Mouse (Mus musculus) intestine, embryonic 15.5 days (tissue): ENCODE results near the gene Eed. TPM values are rescaled to one million over a fixed set of nuclear protein-coding genes. Genes with fewer than 3 reads are reported as not detected.
"Not testable (repeated sequence)": the region's sequence is repeated elsewhere in the genome, so short reads cannot be mapped to it uniquely, and the experiment has no call there.

Source experiments
- ATAC-seq: fragments of 200-750 bp; cut with Nextera tagmentation; 2 replicates; pipeline ENCODE4 v1.8.0; 2017; ENCODE audit warnings: moderate TSS enrichment, moderate library complexity
- H3K27ac ChIP-seq: fragments of 300-500 bp; sonication (generic); 2 replicates; pipeline ENCODE4 v1.5.1; 2015; ENCODE audit warnings: mild to moderate bottlenecking, inconsistent platforms
- H3K27me3 ChIP-seq: fragments of 300-500 bp; sonication (generic); replicated peaks from 2 replicates; pipeline ENCODE4 v1.6.1; 2015; ENCODE audit warnings: inconsistent platforms
- H3K36me3 ChIP-seq: fragments of 300-500 bp; sonication (generic); 2 replicates; pipeline ENCODE4 v1.6.1; 2015; ENCODE audit warnings: inconsistent platforms
- H3K4me1 ChIP-seq: fragments of 300-500 bp; sonication (generic); replicated peaks from 2 replicates; pipeline ENCODE4 v1.6.1; 2015; ENCODE audit warnings: inconsistent platforms
- H3K4me2 ChIP-seq: fragments of 300-500 bp; sonication (generic); replicated peaks from 2 replicates; pipeline ENCODE4 v1.6.1; 2015; ENCODE audit warnings: mild to moderate bottlenecking, inconsistent platforms
- H3K4me3 ChIP-seq: fragments of 300-500 bp; sonication (generic); replicated peaks from 2 replicates; pipeline ENCODE4 v1.5.1; 2015; ENCODE audit warnings: inconsistent platforms
- H3K9ac ChIP-seq: fragments of 300-500 bp; sonication (generic); 2 replicates; pipeline ENCODE4 v1.6.1; 2015; ENCODE audit warnings: inconsistent platforms
- H3K9me3 ChIP-seq: fragments of 300-500 bp; sonication (generic); 2 replicates; pipeline ENCODE4 v1.6.1; 2016; ENCODE audit warnings: inconsistent platforms
- WGBS: fragments of 180-500 bp; shearing (Covaris S2); methylation state at CpG from one replicate; pipeline ENCODE4 v1.1.7; 2015; 5-methylcytosine and 5-hydroxymethylcytosine counted together
- polyA plus RNA-seq: library from polyadenylated mRNA; unstranded; fragments of >200 nt; fragmentation: Nextera tagmentation; extraction: Ambion mirVana; gene quantifications from 2 replicates; pipeline ENCODE4 v1.2.1, GENCODE M21; 2015

Eed gene
- polyA plus RNA-seq, 1 experiment from 2014 or later, result 66.8 TPM

DNA sequence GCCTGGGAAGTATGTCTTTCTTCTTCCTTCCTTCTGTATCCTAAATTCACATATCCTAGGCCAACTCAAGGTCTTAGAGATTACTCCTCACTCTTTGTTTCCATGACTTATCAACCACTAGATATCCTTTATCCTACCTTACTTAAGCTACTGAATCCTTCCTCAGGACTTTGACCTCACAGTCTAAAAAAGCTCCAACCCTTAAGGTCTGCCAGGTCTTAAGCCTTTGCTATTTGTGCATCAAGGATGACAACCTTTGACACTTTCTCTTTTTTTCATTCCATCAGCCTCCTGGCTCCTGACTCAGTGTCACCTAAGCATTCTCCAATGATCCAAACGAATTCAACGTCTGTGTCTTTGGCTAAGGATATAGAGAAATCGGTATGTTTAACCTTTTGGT is 24.0 kb upstream of the Eed start:
- Histone ChIP-seq H3K36me3 (no peaks in the 10 kb centered on the region), H3K9me3 (no peaks in the 10 kb centered on the region), H3K27ac (no peak overlapping the region), H3K4me3 (no peak overlapping the region), H3K4me2 (no peak overlapping the region), H3K4me1 (no peaks in the 10 kb centered on the region), H3K9ac (no peak overlapping the region), H3K27me3 (no peaks in the 10 kb centered on the region)
- no peak for ATAC-seq
- 91% methylated on average over 3 of the region's 3 CpGs for WGBS

GRCm38 (mm10) chr7:90002375-90002774 is 21.6 kb upstream of the Eed start:
- no peak overlapping the region for H3K4me3 ChIP-seq
- H3K9ac ChIP-seq, result no peak overlapping the region
- no peaks in the 10 kb centered on the region for H3K36me3 ChIP-seq
- no peaks in the 10 kb centered on the region for H3K4me1 ChIP-seq
- no peaks in the 10 kb centered on the region for H3K9me3 ChIP-seq
- H3K27ac ChIP-seq, result no peak overlapping the region
- H3K27me3 ChIP-seq, result no peaks in the 10 kb centered on the region
- WGBS, result 52% methylated on average over 2 of the region's 2 CpGs
- ATAC-seq, result no peak
- H3K4me2 ChIP-seq, result no peak overlapping the region

DNA sequence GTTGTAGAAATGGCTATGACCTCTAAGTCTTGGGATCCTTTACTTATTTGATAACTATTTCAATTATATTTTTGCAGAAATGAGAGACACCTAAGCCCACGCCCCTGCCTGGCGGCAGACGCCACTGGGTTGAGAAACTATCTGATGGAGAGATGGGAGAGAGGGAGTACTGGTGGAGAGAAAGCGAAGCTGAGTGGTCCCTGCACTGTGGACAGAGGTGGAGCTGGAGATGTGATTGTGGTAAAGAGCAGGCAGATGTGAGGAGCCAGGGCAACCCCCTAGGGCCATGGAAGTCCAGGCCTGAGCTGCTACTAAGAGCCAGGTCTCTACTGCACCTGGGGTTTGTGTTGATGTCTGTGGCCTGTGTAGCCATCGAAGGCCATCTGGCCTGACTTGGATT is 18.7 kb upstream of the Eed start:
- 92% methylated on average over 5 of the region's 5 CpGs for WGBS

GRCm38 (mm10) chr7:89998624-89999006 is 17.8 kb upstream of the Eed start:
- H3K4me3 ChIP-seq, result no peak overlapping the region
- no peak for ATAC-seq
- H3K4me2 ChIP-seq, result no peak overlapping the region
- no peaks in the 10 kb centered on the region for H3K27me3 ChIP-seq
- H3K9ac ChIP-seq, result no peak overlapping the region
- H3K36me3 ChIP-seq, result no peaks in the 10 kb centered on the region
- no peaks in the 10 kb centered on the region for H3K9me3 ChIP-seq
- no peaks in the 10 kb centered on the region for H3K4me1 ChIP-seq
- H3K27ac ChIP-seq, result no peak overlapping the region
- 87% methylated on average over 2 of the region's 2 CpGs for WGBS

More for the DNA sequence above, 18.7 kb upstream of the Eed start:
- Histone ChIP-seq H3K9ac (no peak overlapping the region), H3K27ac (no peak overlapping the region), H3K4me3 (no peak overlapping the region), H3K36me3 (no peaks in the 10 kb centered on the region), H3K27me3 (no peaks in the 10 kb centered on the region), H3K4me2 (no peak overlapping the region), H3K4me1 (no peaks in the 10 kb centered on the region), H3K9me3 (no peaks in the 10 kb centered on the region)
- no peak for ATAC-seq

DNA sequence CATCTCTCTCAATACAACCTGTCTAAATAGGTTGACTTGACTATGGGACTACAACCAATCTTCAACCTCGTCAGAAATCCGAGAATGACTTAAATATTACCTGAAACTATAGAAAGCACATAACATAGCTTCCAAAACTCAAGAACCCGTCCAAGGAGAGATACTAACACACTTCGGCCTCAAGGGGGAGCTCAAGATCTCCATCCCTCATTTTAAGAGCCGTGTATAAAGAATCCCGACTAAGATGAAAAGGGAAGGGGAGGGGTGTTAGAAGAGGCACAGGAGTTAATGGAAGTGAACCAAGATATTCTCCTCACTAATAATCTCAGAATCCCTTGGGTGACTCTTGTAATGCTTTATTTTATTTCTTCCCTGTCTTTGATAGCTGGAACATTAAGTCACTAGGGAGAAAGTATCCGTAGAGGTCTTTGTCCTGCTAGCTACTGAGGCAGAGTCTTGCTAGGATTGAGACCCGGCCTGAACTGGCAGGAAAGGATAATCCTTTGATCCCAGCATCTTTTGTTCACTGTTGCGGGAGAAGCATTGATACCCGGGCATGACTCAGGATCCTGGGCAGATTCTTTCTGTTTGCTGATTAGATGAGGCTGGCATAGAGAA is 17.3 kb upstream of the Eed start:
- Histone ChIP-seq H3K36me3 (no peaks in the 10 kb centered on the region), H3K27ac (no peak overlapping the region), H3K4me1 (no peaks in the 10 kb centered on the region), H3K9ac (no peak overlapping the region), H3K4me3 (no peak overlapping the region), H3K4me2 (no peak overlapping the region), H3K9me3 (no peaks in the 10 kb centered on the region), H3K27me3 (no peaks in the 10 kb centered on the region)
- ATAC-seq, result 0 out of 2 replicates have a peak, but pooled peaks have one; percentile 49
- WGBS, result 22% methylated on average over 10 of the region's 10 CpGs

- H3K4me2 ChIP-seq, H3K4me3 ChIP-seq, H3K9ac ChIP-seq, H3K9me3 ChIP-seq, H3K4me1 ChIP-seq, H3K27me3 ChIP-seq, H3K36me3 ChIP-seq, ATAC-seq, H3K27ac ChIP-seq: not testable (repeated sequence)
- WGBS, result 35% methylated on average over 5 of the region's 5 CpGs
Measured at GRCm38 (mm10) chr7:89997526-89997925, 16.7 kb upstream of the Eed start.

DNA sequence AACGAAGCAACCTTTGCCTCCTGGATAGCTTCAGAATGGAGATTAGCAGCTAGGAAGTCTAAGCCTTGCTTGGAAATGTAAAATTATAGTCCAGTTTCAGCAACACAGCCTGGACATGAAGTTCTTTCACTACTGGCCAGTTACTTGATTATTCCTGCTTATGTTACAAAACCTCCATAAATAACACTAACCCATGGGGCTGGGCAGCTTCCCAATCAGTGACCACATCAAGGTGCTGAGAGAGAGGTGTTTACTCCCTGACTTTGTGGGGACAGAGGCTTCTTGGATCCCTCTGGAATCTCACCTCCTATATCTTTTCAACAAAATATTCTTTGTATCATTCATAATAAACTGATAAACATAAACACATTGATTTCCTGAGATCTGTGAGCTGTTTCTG is 12.3 kb upstream of the Eed start:
- H3K4me1 ChIP-seq, result no peaks in the 10 kb centered on the region
- no peaks in the 10 kb centered on the region for H3K9me3 ChIP-seq
- no peaks in the 10 kb centered on the region for H3K27me3 ChIP-seq
- H3K27ac ChIP-seq, result no peak overlapping the region
- ATAC-seq, result no peak
- WGBS, result 83% methylated on average over 1 of the region's 1 CpGs
- no peak overlapping the region for H3K9ac ChIP-seq
- H3K4me3 ChIP-seq, result no peak overlapping the region
- H3K4me2 ChIP-seq, result no peak overlapping the region
- H3K36me3 ChIP-seq, result no peaks in the 10 kb centered on the region

GRCm38 (mm10) chr7:89984421-89984820 is 3.6 kb upstream of the Eed start:
- no peak for ATAC-seq
- Histone ChIP-seq H3K9me3 (no peaks in the 10 kb centered on the region), H3K36me3 (no peaks in the 10 kb centered on the region), H3K9ac (no peak overlapping the region), H3K4me2 (no peak overlapping the region), H3K4me3 (no peak overlapping the region), H3K4me1 (no peaks in the 10 kb centered on the region), H3K27me3 (no peaks in the 10 kb centered on the region), H3K27ac (no peak overlapping the region)

- Histone ChIP-seq H3K36me3 (no peaks in the 10 kb centered on the region), H3K27ac (no peak overlapping the region), H3K9ac (no peak overlapping the region), H3K4me3 (no peak overlapping the region), H3K4me2 (no peak overlapping the region), H3K27me3 (no peaks in the 10 kb centered on the region), H3K9me3 (no peaks in the 10 kb centered on the region), H3K4me1 (peaks cover 3% of the 10 kb centered on the region; the same call in 1 of the 2 replicates)
- WGBS, result 89% methylated on average over 2 of the region's 2 CpGs
- ATAC-seq, result no peak
Measured at GRCm38 (mm10) chr7:89983441-89983840, 2.7 kb upstream of the Eed start.

DNA sequence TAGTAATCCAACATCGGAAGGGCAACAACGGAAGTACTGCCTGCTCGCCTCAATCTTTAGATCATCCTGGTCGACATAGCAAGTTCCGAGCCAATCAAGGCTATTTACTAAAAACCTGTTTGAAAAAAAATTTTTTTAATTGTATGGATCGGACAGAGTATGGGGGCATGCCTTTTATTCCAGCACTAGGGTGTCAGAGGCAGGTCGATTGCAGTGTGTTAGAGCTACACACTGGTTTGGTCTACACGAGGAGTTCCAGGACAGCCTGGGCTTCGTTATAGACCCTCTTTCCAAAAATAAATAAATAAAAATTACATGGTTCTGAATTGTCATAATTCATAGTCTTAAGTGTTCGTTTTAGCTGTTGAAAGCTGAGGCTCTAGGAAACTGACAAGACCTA is 774 bp upstream of the Eed start:
- peak overlapping the region; percentile 100 for H3K27ac ChIP-seq
- H3K4me3 ChIP-seq, result peak overlapping the region; percentile 81
- H3K9ac ChIP-seq, result peak overlapping the region; percentile 85
- H3K4me1 ChIP-seq, result peaks cover 4% of the 10 kb centered on the region; the same call in 1 of the 2 replicates
- no peaks in the 10 kb centered on the region for H3K27me3 ChIP-seq
- peak; percentile 21; the same call in 1 of the 2 replicates for ATAC-seq
- no peaks in the 10 kb centered on the region for H3K9me3 ChIP-seq
- H3K4me2 ChIP-seq, result peak overlapping the region; percentile 58
- H3K36me3 ChIP-seq, result no peaks in the 10 kb centered on the region
- WGBS, result 6% methylated on average over 10 of the region's 10 CpGs

DNA sequence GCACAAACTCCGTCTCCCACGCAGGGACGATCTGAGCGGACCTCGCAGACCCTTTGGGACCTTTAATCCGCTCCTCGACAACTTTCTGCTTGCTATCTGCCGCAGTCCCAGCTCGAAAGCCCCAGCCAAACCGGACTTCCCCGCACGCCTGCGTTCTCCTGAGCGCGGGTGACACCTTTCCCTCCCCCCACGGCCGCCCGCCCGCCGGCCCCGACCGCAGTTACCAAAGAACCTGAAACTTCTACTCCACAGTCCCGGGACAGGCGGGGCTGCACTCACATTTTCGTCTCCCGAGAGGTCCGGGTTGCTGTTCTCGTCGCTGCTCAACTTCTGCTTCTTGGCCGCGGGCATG is 674 bp downstream of the Eed start:
- Histone ChIP-seq H3K4me1 (peaks cover 4% of the 10 kb centered on the region; the same call in 1 of the 2 replicates), H3K27me3 (no peaks in the 10 kb centered on the region), H3K4me3 (peak overlapping the region; percentile 81), H3K27ac (peak overlapping the region; percentile 100), H3K9me3 (no peaks in the 10 kb centered on the region), H3K9ac (peak overlapping the region; percentile 85), H3K36me3 (peaks cover 9% of the 10 kb centered on the region), H3K4me2 (peak overlapping the region; percentile 58)
- WGBS, result under 1% methylated on average over 31 of the region's 31 CpGs
- peak; percentile 69 for ATAC-seq

DNA sequence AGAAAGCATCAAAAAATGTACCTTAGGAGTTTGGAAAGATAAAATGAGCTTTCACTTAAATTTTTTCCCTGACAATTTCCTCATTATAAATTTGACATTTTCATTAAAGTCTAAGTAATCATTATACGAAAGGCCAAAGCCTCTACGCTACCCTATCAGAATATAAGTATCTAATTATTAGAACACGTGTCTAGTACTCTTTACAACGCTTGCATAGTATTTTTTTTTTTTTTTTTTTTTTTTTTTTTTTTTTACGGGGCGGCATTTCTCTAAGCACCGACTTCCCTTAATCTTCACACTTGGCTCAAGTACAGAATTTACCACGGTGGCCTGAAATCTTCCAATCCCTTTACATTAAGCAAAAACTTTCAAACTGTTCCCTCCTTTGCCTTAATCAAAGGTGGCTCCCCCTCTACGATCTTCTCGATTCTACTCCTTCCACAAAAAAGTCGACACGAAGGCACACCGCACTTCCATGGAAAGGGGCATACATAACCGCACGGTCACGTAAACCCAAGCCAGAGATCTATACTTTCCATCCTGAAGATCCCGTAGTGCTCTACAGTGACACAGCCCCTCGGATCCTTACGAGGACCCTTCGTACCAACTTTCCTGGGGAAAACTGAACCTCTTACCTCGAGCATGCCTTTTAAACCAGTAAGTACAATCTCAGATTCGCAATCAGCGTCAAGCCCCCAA is 1.2 kb downstream of the Eed start:
- H3K36me3 ChIP-seq, result peaks cover 11% of the 10 kb centered on the region
- 3% methylated on average over 23 of the region's 23 CpGs for WGBS
- peak overlapping the region; percentile 85 for H3K9ac ChIP-seq
- H3K4me2 ChIP-seq, result peak overlapping the region; percentile 58
- ATAC-seq, result peak; percentile 17
- no peaks in the 10 kb centered on the region for H3K9me3 ChIP-seq
- peaks cover 4% of the 10 kb centered on the region; the same call in 1 of the 2 replicates for H3K4me1 ChIP-seq
- H3K27me3 ChIP-seq, result no peaks in the 10 kb centered on the region
- peak overlapping the region; percentile 81 for H3K4me3 ChIP-seq
- H3K27ac ChIP-seq, result peak overlapping the region; percentile 100

DNA sequence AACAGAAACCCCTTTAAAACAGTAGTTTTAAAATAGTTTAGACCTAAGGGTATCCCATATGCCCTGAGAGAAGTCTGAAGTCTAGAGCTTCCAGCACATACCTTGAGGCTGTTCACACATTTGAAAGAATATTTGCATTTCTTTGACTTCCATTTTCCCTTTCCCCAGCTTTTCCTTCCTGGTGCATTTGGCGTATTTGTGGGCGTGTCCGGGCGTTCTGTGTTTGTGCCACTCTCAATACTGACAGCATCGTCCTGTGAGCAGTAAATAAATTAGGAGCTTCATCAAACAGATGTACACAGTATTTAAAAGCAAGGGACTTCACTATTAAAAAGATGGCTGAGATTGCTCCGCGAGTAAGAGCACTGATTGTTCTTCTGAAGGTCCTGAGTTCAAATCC is 4.0 kb downstream of the Eed start:
- no peak overlapping the region for H3K4me2 ChIP-seq
- peaks cover 4% of the 10 kb centered on the region; the same call in 1 of the 2 replicates for H3K4me1 ChIP-seq
- H3K27me3 ChIP-seq, result no peaks in the 10 kb centered on the region
- H3K4me3 ChIP-seq, result no peak overlapping the region
- no peak overlapping the region for H3K27ac ChIP-seq
- no peak for ATAC-seq
- H3K9me3 ChIP-seq, result no peaks in the 10 kb centered on the region
- H3K36me3 ChIP-seq, result peaks cover 19% of the 10 kb centered on the region
- H3K9ac ChIP-seq, result no peak overlapping the region
- 93% methylated on average over 7 of the region's 7 CpGs for WGBS
